Mouse (Mus musculus) erythroid progenitor cell, adult 5-6 weeks (primary cell): ENCODE data around the gene Pigp. TPM values are rescaled to one million over a fixed set of nuclear protein-coding genes. Genes with fewer than 3 reads are reported as not detected.
"Not testable (repeated sequence)": the region's sequence is repeated elsewhere in the genome, so short reads cannot be mapped to it uniquely, and the experiment has no call there.

Experiments used
- ATAC-seq: replicated peaks from 2 replicates; pipeline ENCODE4 v1.8.0; 2016; ENCODE audit warnings: moderate number of reproducible peaks, mild to moderate bottlenecking, moderate TSS enrichment, inconsistent platforms; ENCODE audit not compliant: poor library complexity, low FRiP score, severe bottlenecking
- total RNA-seq, 2 experiments: library from RNA; stranded (forward) in 1 of 2; stranded (reverse) in 1 of 2; fragments of 150-400 nt in 1 of 2; fragments of 186-747, 209-891 nt in 1 of 2; gene quantifications; 2 replicates each; pipeline versions ENCODE4 v1.2.3 to v1.2.4; 2015 to 2017; ENCODE audit warnings: low replicate concordance in 2 of 2

Gene Pigp
- total RNA-seq, 2 experiments from 2014 or later, result 2.5 TPM; not detected in 1

GRCm38 (mm10) chr16:94360578-94361350, 10.9 kb downstream of the Pigp start:
- ATAC-seq, result no peak

- no peak for ATAC-seq
These were observed 13.6 kb downstream of the Pigp start for GRCm38 (mm10) chr16:94358091-94358490.

GRCm38 (mm10) chr16:94356776-94357494, 14.7 kb downstream of the Pigp start:
- no peak for ATAC-seq

- no peak for ATAC-seq
These were observed 15.6 kb downstream of the Pigp start for GRCm38 (mm10) chr16:94356046-94356445.

GRCm38 (mm10) chr16:94354450-94354849, 17.2 kb downstream of the Pigp start:
- ATAC-seq, result no peak

GRCm38 (mm10) chr16:94350287-94350677, 21.4 kb downstream of the Pigp start:
- no peak for ATAC-seq

GRCm38 (mm10) chr16:94349588-94350286, 21.9 kb downstream of the Pigp start:
- ATAC-seq, result no peak

- no peak for ATAC-seq
These were observed 22.9 kb downstream of the Pigp start for GRCm38 (mm10) chr16:94348779-94349178.

- ATAC-seq, result no peak
These were observed 24.4 kb downstream of the Pigp start for GRCm38 (mm10) chr16:94347080-94347731.

GRCm38 (mm10) chr16:94345733-94346132, 25.9 kb downstream of the Pigp start:
- no peak for ATAC-seq

GRCm38 (mm10) chr16:94339164-94340160, 32.2 kb downstream of the Pigp start:
- ATAC-seq, result not testable (repeated sequence)

GRCm38 (mm10) chr16:94335656-94336055, 36.0 kb downstream of the Pigp start:
- ATAC-seq, result no peak

GRCm38 (mm10) chr16:94331886-94332252, 39.8 kb downstream of the Pigp start:
- ATAC-seq, result peak; percentile 77; the same call in 1 of the 2 replicates

GRCm38 (mm10) chr16:94331233-94331885, 40.3 kb downstream of the Pigp start:
- 0 out of 2 replicates have a peak, but pooled peaks have one; percentile 8 for ATAC-seq

- ATAC-seq, result no peak
These were observed 41.2 kb downstream of the Pigp start for GRCm38 (mm10) chr16:94330429-94330828.

- ATAC-seq, result no peak
These were observed 42.5 kb downstream of the Pigp start for GRCm38 (mm10) chr16:94328881-94329867.
